Comparison of ENCODE assay signal across 9 mouse cellular contexts in genomic region chr3:56182371-56183158, GRCm38 (mm10). TPM values are rescaled to one million over a fixed set of nuclear protein-coding genes. Genes with fewer than 3 reads are reported as not detected.
DNase-seq lines count a peak whose midpoint lies in the region; ATAC-seq and TF ChIP-seq lines count a peak whose summit lies in the region.
"Had no signal": no experiment of that assay in that cellular context is flagged by ENCODE, and none has a peak within 500 bp of the region (broad histone marks: within the 10 kb centered on the region; RNA-seq: fewer than 3 reads in every experiment).

No protein-coding gene starts in this region.

- WGBS in forebrain, embryonic 13.5 days, result under 1% methylated on average over 25 of the region's 61 CpGs
- under 1% methylated on average over 31 of the region's 61 CpGs for WGBS in hindbrain, embryonic 16.5 days
- WGBS in limb, embryonic 13.5 days, result under 1% methylated on average over 55 of the region's 61 CpGs
- under 1% methylated on average over 43 of the region's 61 CpGs for WGBS in midbrain, postnatal 0 days

- ATAC-seq in forebrain, embryonic 13.5 days, result peak; percentile 60
- ATAC-seq in hindbrain, embryonic 16.5 days, result peak; percentile 60
- ATAC-seq in limb, embryonic 13.5 days (ENCODE audit: low FRiP score, low read depth), result peak; percentile 43
- peak; percentile 60 for ATAC-seq in midbrain, postnatal 0 days (ENCODE audit: low FRiP score)

- no peaks in the 10 kb centered on the region for H3K36me3 ChIP-seq in forebrain, embryonic 13.5 days (ENCODE audit: poor library complexity, severe bottlenecking)
- H3K36me3 ChIP-seq in hindbrain, embryonic 16.5 days (ENCODE audit: control insufficient read depth, insufficient read depth, low read length), result no peaks in the 10 kb centered on the region
- no peaks in the 10 kb centered on the region for H3K36me3 ChIP-seq in limb, embryonic 13.5 days
- no peaks in the 10 kb centered on the region for H3K36me3 ChIP-seq in midbrain, postnatal 0 days (ENCODE audit: insufficient read depth, low read length)
- H3K36me3 ChIP-seq: G1E had no signal

- H3K4me1 ChIP-seq in forebrain, embryonic 13.5 days, result peaks cover 19% of the 10 kb centered on the region
- H3K4me1 ChIP-seq in hindbrain, embryonic 16.5 days (ENCODE audit: control insufficient read depth, insufficient read depth, low read depth, low read length), result peaks cover 5% of the 10 kb centered on the region
- H3K4me1 ChIP-seq in limb, embryonic 13.5 days, result peaks cover 17% of the 10 kb centered on the region
- no peaks in the 10 kb centered on the region; the same call in 1 of the 2 replicates for H3K4me1 ChIP-seq in midbrain, postnatal 0 days (ENCODE audit: insufficient read depth, low read length)

- peak overlapping the region; percentile 96 for H3K4me3 ChIP-seq in forebrain, embryonic 13.5 days
- peak overlapping the region; percentile 84 for H3K4me3 ChIP-seq in hindbrain, embryonic 16.5 days (ENCODE audit: low read length)
- peak overlapping the region; percentile 87 for H3K4me3 ChIP-seq in limb, embryonic 13.5 days
- H3K4me3 ChIP-seq in midbrain, postnatal 0 days (ENCODE audit: low read depth, low read length), result peak overlapping the region; percentile 81

- H3K27me3 ChIP-seq in forebrain, embryonic 13.5 days, result no peaks in the 10 kb centered on the region
- no peaks in the 10 kb centered on the region for H3K27me3 ChIP-seq in hindbrain, embryonic 16.5 days (replicated peaks; ENCODE audit: control insufficient read depth, insufficient read depth, low read length)
- H3K27me3 ChIP-seq in limb, embryonic 13.5 days, result 0 out of 2 replicates have a peak, but pooled peaks cover 5% of the 10 kb centered on the region
- no peaks in the 10 kb centered on the region for H3K27me3 ChIP-seq in midbrain, postnatal 0 days (ENCODE audit: insufficient read depth, low read length)

- DNase-seq in gastrocnemius, postnatal 25 days, result peak; percentile 5
- no peak for DNase-seq in gastrocnemius, adult 8-10 months (ENCODE audit: low spot score in 2 of 2)
- peak; percentile 4 for DNase-seq in adrenal gland, postnatal 4 days (ENCODE audit: low spot score in 2 of 2)
- DNase-seq in midbrain, postnatal 0 days (ENCODE audit: low spot score), result peak; percentile 39
- no peak for DNase-seq in spleen, adult 12 weeks (ENCODE audit: low spot score)

- H3K4me2 ChIP-seq in forebrain, embryonic 13.5 days, result peak overlapping the region; percentile 85
- peak overlapping the region; percentile 75 for H3K4me2 ChIP-seq in hindbrain, embryonic 16.5 days (ENCODE audit: low read length)
- peak overlapping the region; percentile 91 for H3K4me2 ChIP-seq in limb, embryonic 13.5 days (replicated peaks)
- peak overlapping the region; percentile 76 for H3K4me2 ChIP-seq in midbrain, postnatal 0 days (ENCODE audit: low read depth, low read length, poor library complexity, severe bottlenecking)

- H3K9me3 ChIP-seq in forebrain, embryonic 13.5 days (replicated peaks), result no peaks in the 10 kb centered on the region
- no peaks in the 10 kb centered on the region for H3K9me3 ChIP-seq in hindbrain, embryonic 16.5 days (ENCODE audit: control insufficient read depth, low read length)
- no peaks in the 10 kb centered on the region for H3K9me3 ChIP-seq in limb, embryonic 13.5 days
- no peaks in the 10 kb centered on the region for H3K9me3 ChIP-seq in midbrain, postnatal 0 days (ENCODE audit: low read length)

- TF ChIP-seq CTCF in midbrain, postnatal 0 days (IDR thresholded peaks at IDR 0.05), result no peak

- peak overlapping the region; percentile 99 for H3K27ac ChIP-seq in forebrain, embryonic 13.5 days
- H3K27ac ChIP-seq in hindbrain, embryonic 16.5 days (ENCODE audit: low read depth, low read length), result peak overlapping the region; percentile 96
- peak overlapping the region; percentile 90; the same call in 1 of the 2 replicates for H3K27ac ChIP-seq in limb, embryonic 13.5 days
- H3K27ac ChIP-seq in midbrain, postnatal 0 days (ENCODE audit: low read depth, low read length), result peak overlapping the region; percentile 96

- H3K9ac ChIP-seq in forebrain, embryonic 13.5 days, result peak overlapping the region; percentile 98
- H3K9ac ChIP-seq in hindbrain, embryonic 16.5 days (ENCODE audit: low read depth, low read length), result peak overlapping the region; percentile 100
- H3K9ac ChIP-seq in limb, embryonic 13.5 days, result peak overlapping the region; percentile 94
- peak overlapping the region; percentile 98 for H3K9ac ChIP-seq in midbrain, postnatal 0 days (replicated peaks; ENCODE audit: low read length, poor library complexity, severe bottlenecking)

RNA-seq across cellular contexts. Expression of gene Nbea, which starts 0.9 kb away (rescaled TPM):
- 1 to 10 TPM; 3.8 to 4.9 TPM for total RNA-seq in gastrocnemius, postnatal 25 days (2021)
- total RNA-seq in gastrocnemius, adult 8-10 months (2022), result 1 to 10 TPM; 4.8 to 5.8 (median 5.2) TPM
- 10 to 100 TPM; 30.3 to 31.6 TPM for total RNA-seq in adrenal gland, postnatal 4 days (2021)
- polyA plus RNA-seq in forebrain, embryonic 13.5 days (2015; fragmentation: Nextera tagmentation; extraction: Ambion mirVana), result 36.8 and 39.0 TPM in 2 replicates
- 54.2 and 57.2 TPM in 2 replicates for polyA plus RNA-seq in hindbrain, embryonic 16.5 days (2015; fragmentation: Nextera tagmentation; extraction: Ambion mirVana)
- polyA plus RNA-seq in limb, embryonic 13.5 days (2015; fragmentation: Nextera tagmentation; extraction: Ambion mirVana), result 18.4 and 19.4 TPM in 2 replicates
- total RNA-seq in midbrain, postnatal 0 days (2014; rRNA removed), result 202 and 233 TPM in 2 replicates
- 42.8 and 46.8 TPM in 2 replicates for polyA plus RNA-seq in midbrain, postnatal 0 days (2015; fragmentation: Nextera tagmentation; extraction: Ambion mirVana)
- polyA plus RNA-seq: G1E had no signal

Comparison
In these comparisons a context has a peak if more than half of its experiments do, and no peak if none do; other contexts are left out.
1. DNase-seq: peak in gastrocnemius, postnatal 25 days (single experiment), adrenal gland, postnatal 4 days (2 of 2) and midbrain, postnatal 0 days (single experiment); none in gastrocnemius, adult 8-10 months (0 of 2) and spleen, adult 12 weeks (single experiment).
2. RNA of gene Nbea, which starts 0.9 kb away (total RNA-seq): 202 to 233 TPM in midbrain, postnatal 0 days and 30.3 to 31.6 TPM in adrenal gland, postnatal 4 days; 4.8 to 5.8 TPM in gastrocnemius, adult 8-10 months and 3.8 to 4.9 TPM in gastrocnemius, postnatal 25 days; every median in the first group is over 4 times any median in the second.
3. Peak in every context shown above with its lines, with median percentiles within 50 percentile points of each other: ATAC-seq, H3K27ac ChIP-seq, H3K4me2 ChIP-seq, H3K4me3 ChIP-seq and H3K9ac ChIP-seq.